Mouse (Mus musculus) heart, embryonic 12.5 days (tissue): ENCODE data around the gene Cnp. TPM values are rescaled to one million over a fixed set of nuclear protein-coding genes. Genes with fewer than 3 reads are reported as not detected.

Experiments
- ATAC-seq: fragments of 200-750 bp; cut with Nextera tagmentation; 2 replicates; pipeline ENCODE4 v1.8.0; 2017; ENCODE audit warnings: moderate TSS enrichment, moderate library complexity; ENCODE audit not compliant: insufficient number of reproducible peaks, low FRiP score
- H3K27ac ChIP-seq: fragments of 300-500 bp; sonication (generic); 2 replicates; pipeline ENCODE4 v1.5.1; 2016; ENCODE audit warnings: mild to moderate bottlenecking, moderate library complexity; ENCODE audit not compliant: poor library complexity, severe bottlenecking
- H3K27me3 ChIP-seq: fragments of 300-500 bp; sonication (generic); replicated peaks from 2 replicates; pipeline ENCODE4 v1.6.1; 2016; ENCODE audit warnings: mild to moderate bottlenecking, moderate library complexity
- H3K36me3 ChIP-seq: fragments of 300-500 bp; sonication (generic); 2 replicates; pipeline ENCODE4 v1.6.1; 2016; ENCODE audit warnings: mild to moderate bottlenecking, moderate library complexity
- H3K4me1 ChIP-seq: fragments of 300-500 bp; sonication (generic); replicated peaks from 2 replicates; pipeline ENCODE4 v1.6.1; 2016; ENCODE audit warnings: mild to moderate bottlenecking
- H3K4me2 ChIP-seq: fragments of 300-500 bp; sonication (generic); 2 replicates; pipeline ENCODE4 v1.6.1; 2016; ENCODE audit warnings: mild to moderate bottlenecking, moderate library complexity
- H3K4me3 ChIP-seq: fragments of 300-500 bp; sonication (generic); 2 replicates; pipeline ENCODE4 v1.5.1; 2016; ENCODE audit warnings: mild to moderate bottlenecking
- H3K9ac ChIP-seq: fragments of 300-500 bp; sonication (generic); 2 replicates; pipeline ENCODE4 v1.6.1; 2016; ENCODE audit warnings: mild to moderate bottlenecking, moderate library complexity
- H3K9me3 ChIP-seq: fragments of 300-500 bp; sonication (generic); replicated peaks from 2 replicates; pipeline ENCODE4 v1.6.1; 2016; ENCODE audit warnings: mild to moderate bottlenecking, moderate library complexity
- WGBS: fragments of 180-500 bp; shearing (Covaris S2); methylation state at CpG from one replicate; pipeline ENCODE4 v1.1.7; 2016; 5-methylcytosine and 5-hydroxymethylcytosine counted together
- polyA plus RNA-seq: library from polyadenylated mRNA; unstranded; fragments of >200 nt; fragmentation: Nextera tagmentation; extraction: Ambion mirVana; gene quantifications from 2 replicates; pipeline ENCODE4 v1.2.1, GENCODE M21; 2016

The Cnp gene
- polyA plus RNA-seq, 1 experiment from 2014 or later, result 22.1 TPM

DNA sequence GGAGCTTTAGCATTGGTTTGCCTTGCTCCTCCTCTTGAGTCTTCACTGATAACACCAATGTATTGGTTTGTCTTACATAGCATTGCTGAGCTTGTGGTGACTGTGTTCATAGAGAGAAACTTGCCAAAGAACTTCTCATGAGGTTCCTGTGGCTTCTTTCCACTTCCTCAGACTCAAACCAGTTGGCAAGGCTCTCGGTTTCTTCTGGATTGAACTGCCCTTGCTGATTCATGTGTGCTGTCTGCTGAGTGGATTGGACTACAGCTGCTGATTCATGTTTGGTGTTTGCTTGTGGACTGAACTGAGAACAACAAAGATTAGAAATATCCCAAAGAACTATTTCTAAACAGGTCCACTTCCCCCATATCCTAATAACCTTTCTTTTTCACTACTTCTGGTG is 38.7 kb upstream of the Cnp start:
- Histone ChIP-seq H3K9ac (no peak overlapping the region), H3K4me3 (no peak overlapping the region), H3K27me3 (no peaks in the 10 kb centered on the region), H3K36me3 (no peaks in the 10 kb centered on the region), H3K9me3 (peaks cover 3% of the 10 kb centered on the region; the same call in 1 of the 2 replicates), H3K4me1 (peaks cover 1% of the 10 kb centered on the region; the same call in 1 of the 2 replicates), H3K4me2 (no peak overlapping the region), H3K27ac (no peak overlapping the region)
- no peak for ATAC-seq
- 67% methylated on average over 1 of the region's 1 CpGs for WGBS

DNA sequence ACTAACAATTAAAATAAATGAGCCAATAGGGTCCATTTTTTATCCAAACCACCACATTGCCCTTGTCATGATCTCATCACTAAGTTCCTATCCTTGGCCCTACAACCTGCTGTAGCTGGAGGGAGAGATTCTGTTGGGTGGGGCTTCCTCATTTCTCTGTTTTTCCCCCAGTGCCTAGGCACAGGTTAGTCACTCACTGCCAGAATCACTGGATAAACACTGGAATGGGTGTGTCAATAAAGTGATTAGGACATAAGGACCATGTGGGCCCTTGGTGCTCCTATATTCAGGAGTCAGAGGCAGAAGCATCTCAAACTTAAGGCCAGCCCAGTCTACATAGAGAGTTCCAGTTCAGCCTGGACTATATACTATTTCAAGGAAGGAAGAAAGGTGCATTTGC is 38.2 kb upstream of the Cnp start:
- no peak for ATAC-seq
- H3K27me3 ChIP-seq, result no peaks in the 10 kb centered on the region
- H3K4me3 ChIP-seq, result no peak overlapping the region
- no peak overlapping the region for H3K9ac ChIP-seq
- H3K27ac ChIP-seq, result no peak overlapping the region
- peaks cover 3% of the 10 kb centered on the region; the same call in 1 of the 2 replicates for H3K9me3 ChIP-seq
- no peak overlapping the region for H3K4me2 ChIP-seq
- peaks cover 5% of the 10 kb centered on the region; the same call in 1 of the 2 replicates for H3K4me1 ChIP-seq
- H3K36me3 ChIP-seq, result no peaks in the 10 kb centered on the region

DNA sequence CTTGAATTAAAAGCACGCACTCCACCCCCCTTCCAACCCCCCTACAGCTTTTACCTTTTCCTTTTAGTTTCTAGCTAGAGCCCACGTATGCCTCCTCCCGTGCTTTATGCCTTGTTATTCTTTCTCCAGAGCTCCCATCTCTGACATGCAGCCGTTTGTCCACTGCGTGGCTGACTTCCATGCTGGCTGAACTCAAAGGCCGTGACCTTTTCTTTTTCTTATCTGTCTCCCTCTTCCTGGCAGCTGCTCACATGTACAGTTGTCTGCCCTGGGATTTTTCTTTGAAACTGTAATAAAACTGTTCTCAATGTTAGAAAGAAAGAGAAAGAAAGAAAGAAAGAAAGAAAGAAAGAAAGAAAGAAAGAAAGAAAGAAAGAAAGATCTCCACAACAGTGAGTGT is 33.7 kb upstream of the Cnp start:
- no peak for ATAC-seq
- H3K4me1 ChIP-seq, result peaks cover 15% of the 10 kb centered on the region
- H3K9ac ChIP-seq, result no peak overlapping the region
- no peak overlapping the region for H3K27ac ChIP-seq
- no peak overlapping the region for H3K4me3 ChIP-seq
- no peaks in the 10 kb centered on the region for H3K27me3 ChIP-seq
- no peak overlapping the region for H3K4me2 ChIP-seq
- no peaks in the 10 kb centered on the region for H3K36me3 ChIP-seq
- no peaks in the 10 kb centered on the region for H3K9me3 ChIP-seq
- 29% methylated on average over 6 of the region's 6 CpGs for WGBS

DNA sequence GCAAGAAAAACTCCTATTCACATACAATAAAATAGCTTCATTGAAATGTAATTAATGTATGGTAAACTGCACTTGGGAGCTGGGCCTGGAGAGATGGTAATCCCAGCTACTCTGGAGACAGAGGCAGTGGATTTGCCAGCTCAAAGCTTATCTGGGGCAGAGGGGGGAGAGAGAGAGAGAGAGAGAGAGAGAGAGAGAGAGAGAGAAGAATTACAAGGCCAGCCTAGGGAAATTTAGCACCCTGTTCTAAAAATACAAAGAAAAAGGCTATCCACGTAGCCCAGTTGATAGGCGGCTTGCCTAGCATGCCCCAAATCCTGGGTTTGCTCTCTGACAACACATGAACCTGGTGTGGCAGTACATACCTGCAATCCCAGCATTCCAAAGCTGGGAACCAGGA is 33.1 kb upstream of the Cnp start:
- H3K4me1 ChIP-seq, result peaks cover 17% of the 10 kb centered on the region

DNA sequence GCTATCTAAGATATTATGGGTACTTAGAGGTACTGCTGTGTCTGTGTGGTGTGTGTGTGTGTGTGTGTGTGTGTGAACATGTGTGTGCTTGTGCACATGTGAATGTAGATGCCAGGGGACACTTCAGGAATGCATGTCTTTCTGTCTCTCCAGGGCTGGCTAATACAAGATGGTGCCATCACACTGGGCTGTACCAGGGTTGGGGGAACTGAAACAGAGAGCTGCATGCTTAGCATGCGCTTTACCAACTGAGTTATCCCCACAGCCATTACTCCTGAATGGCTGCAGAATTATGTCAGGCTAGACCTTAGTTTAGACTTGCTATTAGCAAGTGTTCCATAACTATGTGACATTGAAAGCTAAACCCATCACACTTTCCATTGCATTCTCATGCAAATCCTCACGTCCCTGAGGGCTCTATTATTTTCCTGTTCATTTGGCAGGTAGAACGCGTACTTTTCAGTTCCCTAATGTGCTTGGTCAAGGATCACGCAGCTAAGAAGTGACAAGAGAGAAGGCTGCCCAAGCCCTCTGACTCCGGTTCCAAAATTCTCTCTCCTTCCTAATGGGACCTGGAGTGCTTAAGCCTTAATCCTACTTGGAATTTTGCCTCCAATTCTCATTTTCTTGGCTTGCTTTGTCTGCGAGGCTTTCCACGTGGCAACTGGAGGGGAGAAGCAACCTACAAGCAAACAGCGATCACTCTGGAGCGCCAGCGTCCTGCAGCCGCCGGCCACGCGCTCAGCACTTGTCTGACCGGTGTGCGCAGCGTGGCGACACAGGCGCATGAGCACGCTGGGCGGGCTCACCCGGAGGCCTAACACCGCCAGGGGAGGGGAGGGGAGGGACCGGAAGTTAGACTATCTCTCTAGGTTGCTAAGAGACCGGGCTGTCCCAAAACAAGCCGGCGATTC is 29.6 kb upstream of the Cnp start, which contains the start of gene Ttc25:
TSS of gene Ttc25 (plus strand) at position 776 of the 914 bp plus-strand sequence.
- Histone ChIP-seq H3K27ac (0 out of 2 replicates have a peak within 1 kb of the TSS, but pooled peaks have one; percentile 6), H3K4me1 (peaks cover 17% of the 10 kb centered on the region), H3K9ac (peak within 1 kb of the TSS; percentile 53), H3K4me3 (peak within 1 kb of the TSS; percentile 49), H3K9me3 (no peaks in the 10 kb centered on the region), H3K27me3 (no peaks in the 10 kb centered on the region), H3K36me3 (no peaks in the 10 kb centered on the region), H3K4me2 (peak within 1 kb of the TSS; percentile 75)
- peak; percentile 95 for ATAC-seq
- 5% methylated on average over 28 of the region's 28 CpGs for WGBS

More for the DNA sequence above, 33.1 kb upstream of the Cnp start:
- Histone ChIP-seq H3K36me3 (no peaks in the 10 kb centered on the region), H3K27ac (no peak overlapping the region), H3K27me3 (no peaks in the 10 kb centered on the region), H3K4me2 (no peak overlapping the region), H3K9ac (no peak overlapping the region), H3K4me3 (no peak overlapping the region), H3K9me3 (no peaks in the 10 kb centered on the region)
- 63% methylated on average over 2 of the region's 2 CpGs for WGBS
- no peak for ATAC-seq

GRCm38 (mm10) chr11:100545746-100546085 is 29.0 kb upstream of the Cnp start:
- ATAC-seq, result no peak
- H3K9me3 ChIP-seq, result no peaks in the 10 kb centered on the region
- H3K9ac ChIP-seq, result peak overlapping the region; percentile 53; the same call in 1 of the 2 replicates
- H3K27me3 ChIP-seq, result no peaks in the 10 kb centered on the region
- peak overlapping the region; percentile 75 for H3K4me2 ChIP-seq
- no peaks in the 10 kb centered on the region for H3K36me3 ChIP-seq
- H3K4me3 ChIP-seq, result peak overlapping the region; percentile 49
- peaks cover 17% of the 10 kb centered on the region for H3K4me1 ChIP-seq
- 25% methylated on average over 7 of the region's 7 CpGs for WGBS
- 0 out of 2 replicates have a peak overlapping the region, but pooled peaks have one; percentile 6 for H3K27ac ChIP-seq

DNA sequence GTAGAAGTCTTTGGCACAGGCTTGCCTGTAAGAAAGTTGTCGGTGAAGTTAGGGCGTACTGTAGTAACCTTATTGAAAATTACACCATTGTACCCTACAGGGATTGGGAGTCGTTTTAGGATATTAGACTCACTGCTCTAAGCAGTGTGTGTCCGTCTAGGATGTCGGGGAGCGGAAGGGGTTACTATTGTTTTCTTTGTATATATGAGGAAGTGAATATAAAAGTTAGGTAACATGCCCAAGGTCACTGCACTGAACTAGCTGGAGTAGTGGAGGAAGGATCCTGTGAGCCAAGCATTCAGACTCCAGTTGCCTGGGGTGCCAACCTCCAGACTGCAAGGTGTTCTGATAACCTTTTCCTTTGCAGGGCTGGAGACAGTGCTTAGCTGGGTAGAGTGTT is 27.7 kb upstream of the Cnp start:
- no peak overlapping the region for H3K4me3 ChIP-seq
- WGBS, result 81% methylated on average over 6 of the region's 6 CpGs
- H3K4me1 ChIP-seq, result peaks cover 11% of the 10 kb centered on the region
- no peak for ATAC-seq
- H3K27ac ChIP-seq, result no peak overlapping the region
- no peak overlapping the region for H3K4me2 ChIP-seq
- no peak overlapping the region for H3K9ac ChIP-seq
- no peaks in the 10 kb centered on the region for H3K27me3 ChIP-seq
- H3K9me3 ChIP-seq, result no peaks in the 10 kb centered on the region
- H3K36me3 ChIP-seq, result no peaks in the 10 kb centered on the region

DNA sequence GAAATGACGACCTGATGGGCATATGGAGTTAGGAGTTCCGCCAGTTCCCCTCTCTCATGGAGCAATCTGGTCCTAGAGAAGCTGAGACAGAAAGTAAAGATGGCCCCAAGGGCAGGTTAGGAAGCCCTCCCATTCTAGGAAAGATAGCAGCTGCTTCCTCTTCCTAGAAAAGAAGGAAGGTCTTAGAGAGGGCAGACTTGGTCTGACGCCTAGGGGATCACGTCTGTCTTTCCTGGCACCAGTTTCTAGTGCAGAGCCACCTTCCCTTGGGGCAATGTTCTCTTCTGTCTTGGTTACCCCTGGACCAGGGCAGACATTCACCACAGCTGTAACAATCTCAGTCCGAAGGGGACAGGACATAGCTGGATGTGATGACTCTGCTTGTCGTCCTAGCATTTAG is 26.6 kb upstream of the Cnp start:
- no peak overlapping the region for H3K9ac ChIP-seq
- no peaks in the 10 kb centered on the region for H3K27me3 ChIP-seq
- WGBS, result 72% methylated on average over 6 of the region's 6 CpGs
- no peak overlapping the region for H3K4me3 ChIP-seq
- no peak overlapping the region for H3K4me2 ChIP-seq
- no peaks in the 10 kb centered on the region for H3K36me3 ChIP-seq
- ATAC-seq, result no peak
- no peak overlapping the region for H3K27ac ChIP-seq
- H3K4me1 ChIP-seq, result peaks cover 11% of the 10 kb centered on the region
- H3K9me3 ChIP-seq, result no peaks in the 10 kb centered on the region

- Histone ChIP-seq H3K4me1 (peaks cover 11% of the 10 kb centered on the region), H3K4me3 (no peak overlapping the region), H3K4me2 (no peak overlapping the region), H3K9me3 (no peaks in the 10 kb centered on the region), H3K36me3 (no peaks in the 10 kb centered on the region), H3K9ac (no peak overlapping the region), H3K27me3 (no peaks in the 10 kb centered on the region), H3K27ac (no peak overlapping the region)
- ATAC-seq, result no peak
- WGBS, result 64% methylated on average over 8 of the region's 8 CpGs
Measured at GRCm38 (mm10) chr11:100549466-100549865, 25.2 kb upstream of the Cnp start.

DNA sequence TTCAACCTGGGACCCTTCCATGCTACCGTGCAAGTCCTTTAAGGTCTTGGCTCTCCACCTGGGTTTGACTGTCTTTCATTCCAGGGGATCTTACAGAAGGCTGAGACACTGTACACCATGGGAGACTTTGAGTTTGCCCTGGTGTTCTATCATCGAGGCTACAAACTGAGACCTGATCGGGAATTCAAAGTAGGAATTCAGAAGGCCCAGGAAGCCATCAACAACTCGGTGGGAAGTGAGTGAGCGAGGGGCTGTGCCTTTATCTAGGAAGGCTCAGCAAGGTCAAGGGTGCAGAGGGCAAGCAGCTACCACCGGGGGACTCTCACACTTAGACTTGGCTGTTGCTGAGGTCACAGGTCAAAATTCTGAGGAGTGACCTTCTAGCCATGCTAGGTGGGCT is 24.6 kb upstream of the Cnp start:
- no peak overlapping the region for H3K9ac ChIP-seq
- H3K4me3 ChIP-seq, result no peak overlapping the region
- no peaks in the 10 kb centered on the region for H3K27me3 ChIP-seq
- H3K4me2 ChIP-seq, result no peak overlapping the region
- no peaks in the 10 kb centered on the region for H3K9me3 ChIP-seq
- H3K36me3 ChIP-seq, result no peaks in the 10 kb centered on the region
- no peak overlapping the region for H3K27ac ChIP-seq
- H3K4me1 ChIP-seq, result peaks cover 8% of the 10 kb centered on the region
- no peak for ATAC-seq
- WGBS, result 55% methylated on average over 6 of the region's 6 CpGs

GRCm38 (mm10) chr11:100552842-100553241 is 21.9 kb upstream of the Cnp start:
- H3K9me3 ChIP-seq, result no peaks in the 10 kb centered on the region
- H3K4me3 ChIP-seq, result no peak overlapping the region
- H3K27ac ChIP-seq, result no peak overlapping the region
- no peak for ATAC-seq
- peaks cover 11% of the 10 kb centered on the region; the same call in 1 of the 2 replicates for H3K4me1 ChIP-seq
- 74% methylated on average over 4 of the region's 4 CpGs for WGBS
- no peaks in the 10 kb centered on the region for H3K27me3 ChIP-seq
- H3K9ac ChIP-seq, result no peak overlapping the region
- no peaks in the 10 kb centered on the region for H3K36me3 ChIP-seq
- no peak overlapping the region for H3K4me2 ChIP-seq
